Mouse (Mus musculus) kidney, embryonic 16.5 days (tissue): ENCODE measurements at regions not wholly inside any gene's neighbourhood (a gene's known extent, or its start where the extent isn't known, plus 50 kb on each side); places are given as distances from the start of the nearest gene placed in this dataset.

Source experiments
- ATAC-seq: fragments of 200-750 bp; cut with Nextera tagmentation; 2 replicates; pipeline ENCODE4 v1.8.0; 2017; ENCODE audit warnings: moderate TSS enrichment; ENCODE audit not compliant: low FRiP score, low TSS enrichment
- H3K27ac ChIP-seq: fragments of 300-500 bp; sonication (generic); 2 replicates; pipeline ENCODE4 v1.5.1; 2014; ENCODE audit warnings: low read length
- H3K27me3 ChIP-seq: fragments of 300-500 bp; sonication (generic); 2 replicates; pipeline ENCODE4 v1.6.1; 2014; ENCODE audit warnings: low read length, control low read depth, mixed read lengths; ENCODE audit not compliant: insufficient read depth
- H3K36me3 ChIP-seq: fragments of 300-500 bp; sonication (generic); 2 replicates; pipeline ENCODE4 v1.6.1; 2014; ENCODE audit warnings: low read length, control low read depth, mixed read lengths; ENCODE audit not compliant: insufficient read depth
- H3K4me1 ChIP-seq: fragments of 300-500 bp; sonication (generic); 2 replicates; pipeline ENCODE4 v1.6.1; 2014; ENCODE audit warnings: low read length, control low read depth, mixed read lengths; ENCODE audit not compliant: insufficient read depth
- H3K4me2 ChIP-seq: fragments of 300-500 bp; sonication (generic); replicated peaks from 2 replicates; pipeline ENCODE4 v1.6.1; 2014; ENCODE audit warnings: low read depth, low read length
- H3K4me3 ChIP-seq: fragments of 300-500 bp; sonication (generic); 2 replicates; pipeline ENCODE4 v1.5.1; 2014; ENCODE audit warnings: mild to moderate bottlenecking, low read length
- H3K9ac ChIP-seq: fragments of 300-500 bp; sonication (generic); replicated peaks from 2 replicates; pipeline ENCODE4 v1.6.1; 2014; ENCODE audit warnings: low read length
- H3K9me3 ChIP-seq: fragments of 300-500 bp; sonication (generic); 2 replicates; pipeline ENCODE4 v1.6.1; 2016; ENCODE audit warnings: low read length, control low read depth
- WGBS: fragments of 180-500 bp; shearing (Covaris S2); extraction: QIAGEN DNeasy Blood & Tissue Kit; methylation state at CpG from one replicate; pipeline ENCODE4 v1.1.7; 2014; 5-methylcytosine and 5-hydroxymethylcytosine counted together

DNA sequence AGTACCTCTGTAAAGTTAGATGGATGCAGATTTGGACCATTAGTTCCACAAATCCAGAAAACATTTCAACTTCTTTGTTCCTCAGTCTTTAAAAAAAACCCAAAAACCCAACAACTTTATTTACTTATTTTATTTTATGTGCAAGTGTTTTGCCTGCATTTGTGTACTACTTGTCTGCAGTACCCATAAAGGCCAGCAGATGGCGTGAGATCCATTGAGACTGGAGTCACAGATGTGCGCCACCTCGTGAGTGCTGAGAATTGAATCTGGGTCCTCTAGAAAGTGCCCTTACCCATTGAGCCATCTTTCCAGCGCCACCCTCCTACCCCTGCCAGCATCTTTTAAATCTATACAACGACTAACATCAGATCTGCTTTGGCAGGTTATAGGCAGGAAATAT lies 53.0 kb downstream of the Gm12689 start:
- 72% methylated on average over 5 of the region's 5 CpGs for WGBS
- no peaks in the 10 kb centered on the region for H3K36me3 ChIP-seq
- ATAC-seq, result no peak
- H3K4me1 ChIP-seq, result 0 out of 2 replicates have a peak, but pooled peaks cover 4% of the 10 kb centered on the region
- no peak overlapping the region for H3K4me2 ChIP-seq
- no peaks in the 10 kb centered on the region for H3K9me3 ChIP-seq
- no peak overlapping the region for H3K9ac ChIP-seq
- no peak overlapping the region for H3K4me3 ChIP-seq
- no peak overlapping the region for H3K27ac ChIP-seq
- no peaks in the 10 kb centered on the region for H3K27me3 ChIP-seq

DNA sequence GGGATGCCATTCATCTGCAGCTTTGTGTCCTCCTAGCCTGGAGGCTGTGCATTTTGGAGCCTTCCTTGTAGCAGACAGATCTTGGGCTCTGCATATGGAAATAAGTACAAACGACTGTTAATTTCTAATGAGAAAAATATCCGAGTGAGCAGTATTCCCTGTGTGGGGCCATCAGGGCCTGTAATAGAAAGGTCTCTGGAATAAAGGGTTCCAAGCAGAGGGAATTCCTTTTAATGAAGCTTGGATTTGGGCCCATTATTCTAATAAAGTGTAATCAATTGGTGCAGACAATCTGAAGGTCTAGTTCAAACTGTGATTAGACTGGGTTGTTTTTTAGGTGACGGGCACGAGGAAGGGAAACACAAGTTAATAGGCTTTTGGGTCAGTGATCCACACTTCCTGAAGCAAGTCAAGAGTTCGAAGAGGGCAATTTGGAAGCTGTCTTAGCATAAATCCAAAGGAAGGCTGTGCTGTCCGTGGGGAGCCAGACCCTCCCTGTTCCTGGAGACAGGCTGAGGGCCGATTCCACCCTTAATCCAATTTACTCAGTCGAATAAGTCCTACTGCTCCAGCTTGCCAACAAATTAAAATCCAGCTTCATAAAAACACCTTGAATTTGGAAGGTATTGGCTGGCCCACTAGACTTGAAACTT lies 57.5 kb downstream of the Gm12689 start:
- Histone ChIP-seq H3K27ac (no peak overlapping the region), H3K4me2 (no peak overlapping the region), H3K27me3 (no peaks in the 10 kb centered on the region), H3K4me1 (0 out of 2 replicates have a peak, but pooled peaks cover 4% of the 10 kb centered on the region), H3K9ac (no peak overlapping the region), H3K4me3 (no peak overlapping the region), H3K9me3 (no peaks in the 10 kb centered on the region), H3K36me3 (no peaks in the 10 kb centered on the region)
- no peak for ATAC-seq
- 21% methylated on average over 8 of the region's 8 CpGs for WGBS

DNA sequence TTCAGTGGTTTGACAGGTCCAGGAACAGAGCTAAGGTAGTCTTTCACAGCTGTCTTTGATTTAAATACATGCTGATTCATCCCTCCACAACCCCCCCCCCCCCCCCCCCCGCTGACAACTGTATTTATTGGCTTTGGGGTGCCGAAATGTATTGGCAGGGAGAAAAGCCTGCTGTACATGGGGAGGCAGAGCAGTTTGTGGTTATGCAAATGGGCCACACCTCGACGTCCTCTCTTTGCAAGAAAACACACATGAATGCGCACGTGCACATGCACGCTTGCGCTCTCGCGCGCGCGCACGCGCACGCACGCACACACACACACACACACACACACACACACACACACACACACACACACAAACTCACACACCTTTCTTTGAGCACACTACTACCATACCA lies 58.5 kb downstream of the Gm12689 start:
- 0 out of 2 replicates have a peak overlapping the region, but pooled peaks have one; percentile 10 for H3K4me2 ChIP-seq
- no peak for ATAC-seq
- H3K27ac ChIP-seq, result no peak overlapping the region
- H3K9ac ChIP-seq, result no peak overlapping the region
- no peaks in the 10 kb centered on the region for H3K27me3 ChIP-seq
- H3K9me3 ChIP-seq, result no peaks in the 10 kb centered on the region
- no peak overlapping the region for H3K4me3 ChIP-seq
- 79% methylated on average over 13 of the region's 17 CpGs for WGBS
- 0 out of 2 replicates have a peak, but pooled peaks cover 4% of the 10 kb centered on the region for H3K4me1 ChIP-seq
- no peaks in the 10 kb centered on the region for H3K36me3 ChIP-seq

DNA sequence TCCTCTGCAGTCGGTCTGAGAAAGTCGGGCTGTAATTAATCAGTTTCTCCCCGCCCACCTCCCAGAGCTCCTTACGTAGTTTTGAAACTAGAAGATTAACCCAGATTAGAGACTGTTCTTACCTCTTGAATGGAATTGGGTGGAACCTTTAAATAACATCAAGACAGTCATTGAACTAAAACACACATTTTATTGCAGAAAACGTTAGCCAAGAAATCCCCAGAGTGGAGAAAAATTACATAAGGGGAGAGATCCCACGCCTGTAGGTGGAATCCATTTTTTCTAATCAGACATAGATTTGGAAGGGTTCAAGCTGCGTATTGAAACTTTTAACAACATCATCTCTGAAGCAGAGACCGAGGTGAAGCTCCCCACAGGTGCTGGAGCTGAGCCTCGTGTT lies 59.1 kb downstream of the Gm12689 start:
- no peaks in the 10 kb centered on the region for H3K27me3 ChIP-seq
- H3K9ac ChIP-seq, result no peak overlapping the region
- no peaks in the 10 kb centered on the region for H3K36me3 ChIP-seq
- no peak overlapping the region for H3K4me2 ChIP-seq
- WGBS, result 55% methylated on average over 9 of the region's 9 CpGs
- H3K4me1 ChIP-seq, result 0 out of 2 replicates have a peak, but pooled peaks cover 4% of the 10 kb centered on the region
- H3K27ac ChIP-seq, result no peak overlapping the region
- ATAC-seq, result no peak
- no peaks in the 10 kb centered on the region for H3K9me3 ChIP-seq
- no peak overlapping the region for H3K4me3 ChIP-seq

DNA sequence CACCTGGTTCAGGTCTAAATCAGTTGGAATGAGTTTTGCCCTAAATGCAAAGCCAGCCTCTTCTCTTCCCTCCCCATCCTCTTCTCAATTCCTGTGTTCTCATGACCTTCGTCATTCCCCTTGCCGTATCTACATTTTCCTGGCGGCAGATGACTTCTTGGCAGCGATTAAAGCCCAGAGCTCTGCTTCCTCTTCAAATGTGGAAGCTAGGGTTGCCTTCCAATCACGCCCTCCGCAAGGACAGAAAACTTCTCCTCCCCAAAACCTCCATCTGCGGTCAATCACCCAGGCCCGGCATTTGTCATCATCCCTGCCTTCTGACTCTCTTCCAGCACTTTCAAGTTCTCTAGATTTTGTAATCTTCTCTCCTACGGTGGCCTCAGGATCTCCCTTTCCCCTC lies 72.3 kb downstream of the Gm12689 start:
- H3K36me3 ChIP-seq, result no peaks in the 10 kb centered on the region
- H3K9me3 ChIP-seq, result no peaks in the 10 kb centered on the region
- no peaks in the 10 kb centered on the region for H3K4me1 ChIP-seq
- no peak overlapping the region for H3K27ac ChIP-seq
- no peaks in the 10 kb centered on the region for H3K27me3 ChIP-seq
- H3K9ac ChIP-seq, result no peak overlapping the region
- 92% methylated on average over 9 of the region's 9 CpGs for WGBS
- H3K4me2 ChIP-seq, result no peak overlapping the region
- H3K4me3 ChIP-seq, result no peak overlapping the region
- no peak for ATAC-seq

DNA sequence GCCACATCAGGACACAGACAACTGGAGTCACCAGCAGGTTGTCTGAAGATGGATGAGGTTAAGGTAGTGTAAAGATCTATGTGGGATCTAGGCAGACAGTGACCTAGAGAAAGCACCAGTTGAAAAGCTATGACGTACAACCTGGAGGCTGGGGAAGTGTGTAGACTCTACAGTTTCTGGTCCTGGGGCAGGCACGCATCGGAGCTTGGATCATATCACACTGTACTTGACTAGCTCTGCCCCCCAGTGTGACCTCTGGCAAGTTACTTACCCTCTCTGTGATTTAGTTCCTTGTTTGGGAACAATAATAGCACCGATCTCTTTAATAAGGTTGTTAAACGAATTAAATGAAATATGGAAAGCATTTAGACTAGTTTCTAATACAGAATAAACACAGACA lies 75.5 kb downstream of the Gm12689 start:
- Histone ChIP-seq H3K4me1 (peaks cover 5% of the 10 kb centered on the region; the same call in 1 of the 2 replicates), H3K4me2 (no peak overlapping the region)
- no peak for ATAC-seq

DNA sequence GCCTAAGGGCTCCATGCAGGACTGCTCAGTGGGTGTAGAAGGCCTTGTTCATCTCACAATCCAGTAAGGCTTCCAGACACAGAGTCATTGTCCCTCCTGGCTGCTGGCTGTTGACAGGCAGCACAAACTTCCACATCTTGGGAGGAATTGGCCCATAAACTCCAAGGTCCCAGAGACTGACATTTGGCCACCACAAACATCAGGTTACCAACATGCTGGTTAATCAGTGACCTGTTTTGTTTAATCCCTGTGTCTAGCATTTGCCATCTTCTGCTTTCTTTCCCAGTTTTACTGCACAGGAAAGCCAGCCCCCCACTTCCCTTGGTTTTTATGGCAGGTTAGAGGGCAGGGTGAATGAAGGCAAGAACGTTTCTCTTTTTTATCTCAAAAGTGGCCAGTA lies 80.5 kb downstream of the Gm12689 start:
- peaks cover 5% of the 10 kb centered on the region; the same call in 1 of the 2 replicates for H3K4me1 ChIP-seq
- no peaks in the 10 kb centered on the region for H3K36me3 ChIP-seq
- WGBS, result 0% methylated on average over 1 of the region's 1 CpGs
- H3K9me3 ChIP-seq, result no peaks in the 10 kb centered on the region
- ATAC-seq, result no peak
- H3K4me2 ChIP-seq, result no peak overlapping the region
- no peaks in the 10 kb centered on the region for H3K27me3 ChIP-seq
- H3K27ac ChIP-seq, result no peak overlapping the region
- no peak overlapping the region for H3K9ac ChIP-seq
- H3K4me3 ChIP-seq, result no peak overlapping the region

More for the DNA sequence above, 75.5 kb downstream of the Gm12689 start:
- Histone ChIP-seq H3K27ac (no peak overlapping the region), H3K27me3 (no peaks in the 10 kb centered on the region), H3K9me3 (no peaks in the 10 kb centered on the region), H3K36me3 (no peaks in the 10 kb centered on the region), H3K4me3 (no peak overlapping the region), H3K9ac (no peak overlapping the region)
- 72% methylated on average over 5 of the region's 5 CpGs for WGBS

DNA sequence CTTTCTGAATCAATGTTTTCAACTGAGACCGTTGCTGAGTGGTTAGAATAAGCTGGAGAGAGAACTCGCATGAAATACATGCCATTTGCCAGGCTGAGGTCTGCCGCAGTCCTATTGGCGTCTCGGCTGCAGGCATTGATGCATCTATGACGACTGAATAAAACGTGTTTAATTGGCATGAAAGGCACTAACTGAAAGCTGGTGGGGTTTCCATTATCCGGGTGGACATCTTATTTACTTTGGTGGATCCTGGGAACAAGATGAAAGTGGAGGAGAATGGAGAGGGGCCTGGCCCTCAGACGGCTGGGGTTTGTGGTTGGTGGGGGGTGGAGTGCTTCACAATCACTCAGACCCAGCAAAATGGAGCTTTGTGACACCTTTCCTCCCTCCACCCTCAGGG lies 81.2 kb downstream of the Gm12689 start:
- Histone ChIP-seq H3K4me2 (no peak overlapping the region), H3K4me3 (no peak overlapping the region), H3K4me1 (peaks cover 5% of the 10 kb centered on the region; the same call in 1 of the 2 replicates), H3K36me3 (no peaks in the 10 kb centered on the region), H3K9me3 (no peaks in the 10 kb centered on the region), H3K9ac (no peak overlapping the region), H3K27ac (no peak overlapping the region), H3K27me3 (no peaks in the 10 kb centered on the region)
- no peak for ATAC-seq
- 32% methylated on average over 9 of the region's 9 CpGs for WGBS

DNA sequence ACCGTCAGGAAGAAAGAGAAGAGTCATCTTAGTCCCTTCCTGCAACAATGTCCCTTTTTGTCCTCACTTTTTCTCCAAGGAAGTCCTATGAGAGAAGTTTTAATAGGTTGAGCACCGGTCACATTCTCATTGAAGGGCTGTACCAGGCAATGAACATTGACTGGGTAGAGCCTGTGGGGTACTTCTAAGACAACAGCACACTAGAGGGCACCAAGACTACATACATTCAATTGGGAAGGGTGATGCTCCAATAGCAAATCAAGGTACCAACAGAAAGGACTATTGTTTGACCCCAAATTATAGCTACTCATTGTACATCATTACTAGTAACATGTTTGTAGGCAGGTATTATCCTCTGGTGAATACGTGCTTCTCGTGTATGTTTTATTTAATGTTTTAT lies 84.3 kb downstream of the Gm12689 start:
- no peak overlapping the region for H3K27ac ChIP-seq
- H3K9me3 ChIP-seq, result no peaks in the 10 kb centered on the region
- H3K27me3 ChIP-seq, result no peaks in the 10 kb centered on the region
- no peak overlapping the region for H3K9ac ChIP-seq
- no peak for ATAC-seq
- WGBS, result 86% methylated on average over 4 of the region's 4 CpGs
- no peaks in the 10 kb centered on the region for H3K36me3 ChIP-seq
- peaks cover 5% of the 10 kb centered on the region; the same call in 1 of the 2 replicates for H3K4me1 ChIP-seq
- no peak overlapping the region for H3K4me2 ChIP-seq
- no peak overlapping the region for H3K4me3 ChIP-seq

DNA sequence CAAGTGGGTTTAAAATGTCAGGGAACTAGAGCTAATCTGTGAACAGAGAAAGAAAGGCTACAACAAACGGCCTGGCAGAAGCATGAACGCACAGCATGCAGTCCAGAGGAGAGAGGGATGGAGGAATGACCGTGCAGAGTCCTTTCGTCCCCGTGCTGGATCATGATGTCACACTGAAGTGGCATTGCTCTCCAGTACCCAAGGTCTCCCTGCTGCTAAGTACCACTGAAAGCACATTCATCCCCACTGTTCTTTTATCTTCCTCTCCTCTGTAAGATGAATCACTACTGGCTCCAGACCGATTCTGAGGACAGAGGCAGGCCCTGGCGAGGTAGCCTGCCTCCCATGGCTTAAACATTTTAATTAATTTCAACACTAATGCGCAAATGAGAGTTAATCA lies 89.7 kb downstream of the Gm12689 start:
- H3K9ac ChIP-seq, result no peak overlapping the region
- H3K4me1 ChIP-seq, result no peaks in the 10 kb centered on the region
- H3K27ac ChIP-seq, result no peak overlapping the region
- no peak overlapping the region for H3K4me3 ChIP-seq
- no peak overlapping the region for H3K4me2 ChIP-seq
- WGBS, result 43% methylated on average over 8 of the region's 8 CpGs
- ATAC-seq, result no peak
- H3K27me3 ChIP-seq, result no peaks in the 10 kb centered on the region
- no peaks in the 10 kb centered on the region for H3K36me3 ChIP-seq
- no peaks in the 10 kb centered on the region for H3K9me3 ChIP-seq
